Mouse (Mus musculus) c-Kit-positive CD71-positive TER-119-negative erythroid progenitor cells, embryonic 14.5 days (primary cell): ENCODE results near the gene Spag7.

ENCODE experiments used
- DNase-seq: peaks from one replicate; pipeline ENCODE4 v3.0.0-alpha.2; 2013; ENCODE audit warnings: low read depth

Spag7 gene

GRCm38 (mm10) chr11:70681170-70681569 lies 12.0 kb upstream of the Spag7 start:
- DNase-seq = no peak

- no peak for DNase-seq
Measured at GRCm38 (mm10) chr11:70679894-70680293, 10.7 kb upstream of the Spag7 start.

- no peak for DNase-seq
Measured at GRCm38 (mm10) chr11:70679361-70679760, 10.1 kb upstream of the Spag7 start.

- DNase-seq = no peak
Measured at GRCm38 (mm10) chr11:70678576-70678975, 9.4 kb upstream of the Spag7 start.

GRCm38 (mm10) chr11:70678092-70678491 lies 8.9 kb upstream of the Spag7 start:
- DNase-seq = no peak

GRCm38 (mm10) chr11:70674501-70674900 lies 5.3 kb upstream of the Spag7 start:
- DNase-seq = no peak

GRCm38 (mm10) chr11:70674014-70674413 lies 4.8 kb upstream of the Spag7 start:
- no peak for DNase-seq

- DNase-seq = no peak
Measured at GRCm38 (mm10) chr11:70671333-70672047, 2.3 kb upstream of the Spag7 start.

GRCm38 (mm10) chr11:70670483-70670882 lies 1.3 kb upstream of the Spag7 start:
- DNase-seq = no peak

GRCm38 (mm10) chr11:70669582-70670345 lies 548 bp upstream of the Spag7 start:
- DNase-seq = no peak

- DNase-seq = no peak
Measured at GRCm38 (mm10) chr11:70668335-70668770, 863 bp downstream of the Spag7 start.

GRCm38 (mm10) chr11:70667271-70668150 lies 1.7 kb downstream of the Spag7 start:
- DNase-seq = no peak

- no peak for DNase-seq
Measured at GRCm38 (mm10) chr11:70666687-70667086, 2.5 kb downstream of the Spag7 start.

- no peak for DNase-seq
Measured at GRCm38 (mm10) chr11:70664741-70665140, 4.5 kb downstream of the Spag7 start.

- DNase-seq = no peak
Measured at GRCm38 (mm10) chr11:70663957-70664356, 5.3 kb downstream of the Spag7 start.

- DNase-seq = no peak
Measured at GRCm38 (mm10) chr11:70663101-70663500, 6.1 kb downstream of the Spag7 start.

- DNase-seq = no peak
Measured at GRCm38 (mm10) chr11:70660571-70660970, 8.6 kb downstream of the Spag7 start.

GRCm38 (mm10) chr11:70658942-70659341 lies 10.3 kb downstream of the Spag7 start:
- DNase-seq = no peak

GRCm38 (mm10) chr11:70658521-70658920 lies 10.7 kb downstream of the Spag7 start:
- DNase-seq = no peak

- DNase-seq = no peak
Measured at GRCm38 (mm10) chr11:70657991-70658390, 11.2 kb downstream of the Spag7 start.

- no peak for DNase-seq
Measured at GRCm38 (mm10) chr11:70657573-70657972, 11.6 kb downstream of the Spag7 start.

- no peak for DNase-seq
Measured at GRCm38 (mm10) chr11:70656964-70657363, 12.3 kb downstream of the Spag7 start, which contains the start of gene Eno3. Eno3 (plus strand) TSS chr11:70657202.
